Mouse (Mus musculus) ES-Bruce4 (cell line): ENCODE data around the gene Dnmt3a. TPM values are rescaled to one million over a fixed set of nuclear protein-coding genes. Genes with fewer than 3 reads are reported as not detected.

Experiments
- H3K27ac ChIP-seq: 2 replicates; pipeline ENCODE4 v1.5.1; 2012; ENCODE audit warnings: low read length, inconsistent platforms; ENCODE audit not compliant: insufficient read depth
- H3K27me3 ChIP-seq: 2 replicates; pipeline ENCODE4 v1.6.1; 2012; ENCODE audit warnings: mild to moderate bottlenecking, low read length, inconsistent platforms; ENCODE audit not compliant: control insufficient read depth, poor library complexity, insufficient read depth, severe bottlenecking
- H3K36me3 ChIP-seq: 2 replicates; pipeline ENCODE4 v1.6.1; 2012; ENCODE audit warnings: inconsistent platforms, mild to moderate bottlenecking, low read length, moderate library complexity; ENCODE audit not compliant: control insufficient read depth, poor library complexity, insufficient read depth, severe bottlenecking
- H3K4me1 ChIP-seq: one replicate; pipeline ENCODE4 v1.8.1; 2011; ENCODE audit warnings: low read length; ENCODE audit not compliant: control insufficient read depth, insufficient read depth
- H3K4me3 ChIP-seq: 2 replicates; pipeline ENCODE4 v1.5.1; 2011; ENCODE audit warnings: low read depth, mild to moderate bottlenecking, low read length
- H3K9ac ChIP-seq: 2 replicates; pipeline ENCODE4 v1.6.1; 2012; ENCODE audit warnings: low read depth, mild to moderate bottlenecking, inconsistent platforms; ENCODE audit not compliant: poor library complexity, severe bottlenecking
- H3K9me3 ChIP-seq: replicated peaks from 2 replicates; pipeline ENCODE4 v1.6.1; 2012; ENCODE audit warnings: mild to moderate bottlenecking, low read length, inconsistent platforms; ENCODE audit not compliant: control insufficient read depth, poor library complexity, insufficient read depth, severe bottlenecking
- CTCF ChIP-seq: IDR thresholded peaks from one replicate; pipeline ENCODE4 v1.8.1; 2011; ENCODE audit warnings: low read depth, low read length
- EP300 ChIP-seq: IDR thresholded peaks from 2 replicates; pipeline ENCODE4 v1.6.1; 2011; ENCODE audit warnings: low read depth, low read length; ENCODE audit not compliant: insufficient read depth
- POLR2A ChIP-seq: IDR thresholded peaks from one replicate; pipeline ENCODE4 v1.8.1; 2011; ENCODE audit warnings: low read length; ENCODE audit not compliant: insufficient read depth
- polyA plus RNA-seq: library from polyadenylated mRNA; stranded (reverse); fragments of >200 nt; gene quantifications from 2 replicates; pipeline ENCODE4 v1.2.4, GENCODE M21; 2011; ENCODE audit warnings: low read depth; ENCODE audit not compliant: missing spikeins, insufficient read depth, insufficient read length

The Dnmt3a gene
- polyA plus RNA-seq, 1 experiment, result 31.9 TPM

DNA sequence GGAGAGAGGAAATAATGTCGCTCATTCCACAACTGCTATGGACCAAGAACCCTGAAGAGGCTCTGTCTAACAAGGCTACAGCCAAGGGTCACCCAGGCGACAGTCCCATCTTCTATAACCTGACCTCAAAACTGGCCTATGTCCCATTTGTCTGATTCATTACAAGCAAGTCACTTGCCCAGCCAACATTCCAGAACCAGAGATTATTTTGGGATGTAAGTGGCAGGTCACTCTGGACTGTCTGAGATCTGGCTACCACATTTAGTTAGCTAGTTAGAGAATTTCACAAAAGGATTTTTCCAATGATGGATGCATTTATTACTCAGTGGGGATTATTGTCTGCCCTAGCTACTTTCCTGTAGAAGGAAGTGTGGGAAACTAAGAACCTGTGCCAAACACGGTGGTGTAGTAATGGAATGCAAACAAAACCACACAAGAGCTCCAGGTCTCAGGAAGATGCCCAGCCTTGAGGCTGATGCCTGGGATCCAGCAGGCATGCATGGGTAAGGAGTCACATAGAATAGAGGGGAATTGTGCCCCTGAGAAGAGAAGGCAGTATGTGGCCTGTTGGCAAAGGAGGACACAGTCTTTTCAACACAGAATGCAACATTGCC is 41.5 kb upstream of the Dnmt3a start:
- Histone ChIP-seq H3K4me3 (no peak overlapping the region), H3K4me1 (no peaks in the 10 kb centered on the region), H3K27me3 (no peaks in the 10 kb centered on the region), H3K9me3 (no peaks in the 10 kb centered on the region), H3K36me3 (no peaks in the 10 kb centered on the region), H3K27ac (no peak overlapping the region), H3K9ac (no peak overlapping the region)
- TF ChIP-seq POLR2A (no peak), CTCF (no peak), EP300 (no peak)

DNA sequence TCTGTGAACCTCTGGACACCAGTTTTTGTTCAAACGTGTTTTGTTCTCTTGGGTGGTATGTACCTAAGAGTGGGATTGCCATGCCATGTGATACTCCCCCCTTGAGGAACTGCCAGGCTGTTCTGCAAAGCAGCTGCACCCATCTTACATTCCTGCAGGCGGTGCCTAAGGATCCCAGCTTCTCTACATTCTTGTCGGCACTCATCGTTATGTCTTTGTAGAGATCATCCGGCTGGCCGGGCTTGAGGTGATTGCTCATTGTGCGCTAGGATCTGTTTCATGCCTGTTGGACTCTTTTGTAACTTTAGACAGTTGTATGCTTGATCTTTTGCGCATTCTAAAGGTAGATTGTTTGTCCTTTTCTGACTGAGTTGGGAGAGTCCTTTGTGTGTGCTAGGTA is 38.4 kb upstream of the Dnmt3a start:
- Histone ChIP-seq H3K9me3 (no peaks in the 10 kb centered on the region), H3K27me3 (no peaks in the 10 kb centered on the region), H3K4me1 (no peaks in the 10 kb centered on the region), H3K4me3 (no peak overlapping the region), H3K36me3 (no peaks in the 10 kb centered on the region), H3K27ac (no peak overlapping the region), H3K9ac (no peak overlapping the region)
- no peak for TF ChIP-seq EP300
- no peak for TF ChIP-seq CTCF
- TF ChIP-seq POLR2A, result no peak

DNA sequence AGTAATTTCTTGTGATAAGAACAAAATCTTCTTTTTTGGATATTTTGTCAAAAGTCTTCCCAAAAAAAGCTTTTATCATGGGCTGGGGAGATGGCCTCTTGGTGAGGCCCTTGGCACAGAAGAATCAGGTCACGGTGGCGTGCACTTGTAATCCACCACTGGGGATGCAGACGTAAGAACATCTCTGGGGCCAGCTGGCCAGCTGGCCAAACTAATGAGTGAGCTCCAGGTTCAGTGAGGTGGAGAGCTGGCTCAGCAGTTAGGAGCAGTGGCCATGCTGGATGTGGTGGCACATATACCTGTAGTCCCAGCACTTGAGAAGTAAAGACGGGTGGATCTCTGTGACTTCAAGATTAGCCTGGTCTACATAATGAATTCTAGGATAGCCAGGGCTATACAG is 37.4 kb upstream of the Dnmt3a start:
- Histone ChIP-seq H3K9ac (no peak overlapping the region), H3K27me3 (no peaks in the 10 kb centered on the region), H3K9me3 (no peaks in the 10 kb centered on the region), H3K36me3 (no peaks in the 10 kb centered on the region), H3K4me1 (no peaks in the 10 kb centered on the region), H3K27ac (no peak overlapping the region), H3K4me3 (no peak overlapping the region)
- no peak for TF ChIP-seq POLR2A
- TF ChIP-seq CTCF, result no peak
- no peak for TF ChIP-seq EP300

DNA sequence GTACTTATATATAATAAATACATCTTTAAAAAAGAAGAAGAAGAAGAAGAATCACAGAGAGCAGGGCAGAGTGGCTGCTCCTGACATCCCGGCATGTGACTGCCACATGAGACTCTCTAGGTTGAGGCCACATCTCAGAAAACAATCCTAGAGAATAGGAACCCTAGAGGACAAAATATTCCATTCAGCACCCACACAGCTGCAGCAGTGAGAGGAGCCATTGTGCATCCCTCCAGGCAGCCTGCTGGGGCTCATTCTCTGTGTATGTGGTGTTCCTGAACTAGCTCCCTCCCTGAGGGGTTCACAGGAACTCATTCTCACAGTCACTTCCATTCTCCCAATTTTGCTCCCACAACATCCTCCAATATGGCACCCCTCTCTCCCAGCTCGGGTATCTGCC is 35.3 kb upstream of the Dnmt3a start:
- Histone ChIP-seq H3K4me3 (no peak overlapping the region), H3K36me3 (no peaks in the 10 kb centered on the region), H3K9ac (no peak overlapping the region), H3K9me3 (no peaks in the 10 kb centered on the region), H3K27ac (no peak overlapping the region), H3K4me1 (no peaks in the 10 kb centered on the region), H3K27me3 (no peaks in the 10 kb centered on the region)
- no peak for TF ChIP-seq EP300
- no peak for TF ChIP-seq POLR2A
- no peak for TF ChIP-seq CTCF

DNA sequence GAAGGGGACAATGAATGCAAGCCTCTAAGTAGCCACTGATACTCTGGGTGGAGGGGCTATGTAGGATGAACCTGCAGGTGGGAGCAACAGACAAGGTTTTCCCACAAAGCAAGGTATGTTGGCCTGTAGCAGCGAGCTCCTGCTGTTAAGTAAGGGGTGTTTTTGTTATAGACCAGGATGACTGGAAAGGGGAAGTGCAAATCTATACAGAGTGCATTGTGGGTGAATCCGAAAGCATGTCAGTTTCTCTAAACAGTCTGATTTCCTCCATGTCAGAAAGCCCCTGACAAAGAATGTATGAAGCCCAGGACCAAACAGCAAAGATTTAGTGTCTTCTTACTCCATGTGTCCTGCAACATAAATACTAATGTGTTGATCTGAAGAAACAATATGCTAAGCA is 34.7 kb upstream of the Dnmt3a start:
- no peaks in the 10 kb centered on the region for H3K27me3 ChIP-seq
- H3K36me3 ChIP-seq, result no peaks in the 10 kb centered on the region
- H3K9ac ChIP-seq, result no peak overlapping the region
- TF ChIP-seq CTCF (no peak), POLR2A (no peak), EP300 (no peak)
- no peaks in the 10 kb centered on the region for H3K4me1 ChIP-seq
- H3K9me3 ChIP-seq, result no peaks in the 10 kb centered on the region
- no peak overlapping the region for H3K27ac ChIP-seq
- no peak overlapping the region for H3K4me3 ChIP-seq

DNA sequence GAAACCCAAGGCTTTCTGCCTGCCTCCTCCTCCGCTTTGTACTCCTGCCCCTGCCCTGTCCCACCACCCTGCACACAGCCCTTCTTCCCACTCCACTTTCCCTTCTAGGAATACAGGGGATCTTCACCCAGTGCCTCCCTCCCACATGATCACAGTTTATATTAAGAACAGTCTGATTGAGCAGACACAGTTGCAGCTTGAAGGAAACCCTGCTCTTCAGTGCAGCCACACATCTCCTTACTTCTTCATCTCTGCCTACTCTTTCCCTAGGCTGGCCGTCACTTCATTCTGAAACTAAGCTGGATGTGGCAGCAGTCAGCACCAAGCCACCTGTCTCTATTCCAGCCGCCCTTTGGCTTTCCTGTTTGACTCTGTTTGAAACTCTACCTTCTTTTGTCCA is 32.2 kb upstream of the Dnmt3a start:
- Histone ChIP-seq H3K27ac (no peak overlapping the region), H3K36me3 (no peaks in the 10 kb centered on the region), H3K27me3 (no peaks in the 10 kb centered on the region), H3K9me3 (no peaks in the 10 kb centered on the region), H3K4me3 (no peak overlapping the region), H3K4me1 (no peaks in the 10 kb centered on the region), H3K9ac (no peak overlapping the region)
- TF ChIP-seq CTCF (no peak), POLR2A (no peak), EP300 (no peak)
